12 mouse cellular contexts compared by ENCODE assay signal in genomic region chr19:9922228-9922627, GRCm38 (mm10). TPM values are rescaled to one million over a fixed set of nuclear protein-coding genes. Genes with fewer than 3 reads are reported as not detected.
DNase-seq lines count a peak whose midpoint lies in the region; ATAC-seq lines count a peak whose summit lies in the region.
"Had no signal": no experiment of that assay in that cellular context is flagged by ENCODE, and none has a peak within 500 bp of the region (broad histone marks: within the 10 kb centered on the region; RNA-seq: fewer than 3 reads in every experiment).

No protein-coding gene starts in this region.

- no peak overlapping the region for H3K4me3 ChIP-seq in forebrain, embryonic 11.5 days (ENCODE audit: low read depth, low read length)
- H3K4me3 ChIP-seq in forebrain, embryonic 10.5 days: no peak overlapping the region
- H3K4me3 ChIP-seq: stomach, embryonic 15.5 days had no signal

- H3K4me1 ChIP-seq in forebrain, embryonic 11.5 days (replicated peaks; ENCODE audit: control insufficient read depth, insufficient read depth, low read length): peaks cover 5% of the 10 kb centered on the region; the same call in 1 of the 2 replicates
- H3K4me1 ChIP-seq in forebrain, embryonic 10.5 days: peaks cover 41% of the 10 kb centered on the region

- no peak for DNase-seq in forebrain, embryonic 11.5 days (ENCODE audit: low spot score)
- DNase-seq in forebrain, embryonic 10.5 days (ENCODE audit: extremely low spot score, low spot score): no peak
- peak; percentile 29 for DNase-seq in ZHBTc4 (ENCODE audit: low read depth, low spot score)
- peak; percentile 41 to 70 for DNase-seq in frontal cortex, postnatal 10 days (ENCODE audit: low spot score in 2 of 2)
- peak; percentile 76 to 91 for DNase-seq in left cerebral cortex, postnatal 25 days (ENCODE audit: low spot score in 2 of 2)
- no peak for DNase-seq in cerebellum, postnatal 36 days
- DNase-seq in ovary, postnatal 36 days (ENCODE audit: low spot score): no peak
- DNase-seq: adrenal gland, adult 8-10 months; kidney, postnatal 10 days had no signal

- no peaks in the 10 kb centered on the region for H3K36me3 ChIP-seq in forebrain, embryonic 11.5 days (ENCODE audit: control insufficient read depth, insufficient read depth, low read length)
- H3K36me3 ChIP-seq in forebrain, embryonic 10.5 days (replicated peaks): no peaks in the 10 kb centered on the region
- H3K36me3 ChIP-seq: stomach, embryonic 15.5 days had no signal

- H3K9me3 ChIP-seq in forebrain, embryonic 11.5 days (ENCODE audit: control insufficient read depth, low read length): no peaks in the 10 kb centered on the region
- H3K9me3 ChIP-seq in forebrain, embryonic 10.5 days: no peaks in the 10 kb centered on the region
- H3K9me3 ChIP-seq: stomach, embryonic 15.5 days had no signal

- H3K4me2 ChIP-seq in forebrain, embryonic 11.5 days (ENCODE audit: low read depth, low read length, severe bottlenecking): no peak overlapping the region
- H3K4me2 ChIP-seq: stomach, embryonic 15.5 days had no signal

- H3K27ac ChIP-seq in forebrain, embryonic 11.5 days (ENCODE audit: low read depth, low read length): no peak overlapping the region
- H3K27ac ChIP-seq in forebrain, embryonic 10.5 days: no peak overlapping the region
- H3K27ac ChIP-seq: stomach, embryonic 15.5 days had no signal

- ATAC-seq in forebrain, embryonic 11.5 days (replicated peaks; ENCODE audit: low FRiP score): 0 out of 2 replicates have a peak, but pooled peaks have one; percentile 30
- ATAC-seq in inflammation-experienced regulatory T-cells, adult 6 months: no peak
- ATAC-seq: CD4-positive, CD25-positive, alpha-beta regulatory T cell, adult 4 months had no signal

- 31% methylated on average over 2 of the region's 2 CpGs for WGBS in forebrain, embryonic 11.5 days
- WGBS in forebrain, embryonic 10.5 days: 40% methylated on average over 2 of the region's 2 CpGs

- H3K9ac ChIP-seq in forebrain, embryonic 11.5 days (ENCODE audit: low read length): no peak overlapping the region
- H3K9ac ChIP-seq: stomach, embryonic 15.5 days had no signal

- intact Hi-C loops in left cerebral cortex, postnatal 25 days (cut with DNase I): loop anchor here (1.0 to 5.0 kb wide), 2 partner anchors 61 to 260 kb away; partner anchors contain the start of gene Fads1

- H3K27me3 ChIP-seq in forebrain, embryonic 11.5 days (ENCODE audit: control insufficient read depth, insufficient read depth, low read length): no peaks in the 10 kb centered on the region
- H3K27me3 ChIP-seq in forebrain, embryonic 10.5 days (ENCODE audit: poor library complexity, severe bottlenecking): no peaks in the 10 kb centered on the region
- H3K27me3 ChIP-seq: stomach, embryonic 15.5 days had no signal

RNA-seq across cellular contexts. Expression of gene Incenp, which starts 22.9 kb away (rescaled TPM):
- 128 and 133 TPM in 2 replicates for polyA plus RNA-seq in forebrain, embryonic 11.5 days (2014; fragmentation: Nextera tagmentation; extraction: Ambion mirVana)
- 169 and 178 TPM in 2 replicates for polyA plus RNA-seq in forebrain, embryonic 10.5 days (2016; fragmentation: Nextera tagmentation; extraction: Ambion mirVana)
- total RNA-seq in left cerebral cortex, postnatal 25 days (2021): 10 to 100 TPM; 22.0 to 23.3 TPM
- polyA plus RNA-seq in inflammation-experienced regulatory T-cells, adult 6 months (2017; shearing (Covaris generic)): 10 to 100 TPM; 11.4 to 57.7 (median 18.4) TPM

RNA-seq across cellular contexts. Expression of gene Fth1, which starts 58.2 kb away (rescaled TPM):
- polyA plus RNA-seq in forebrain, embryonic 11.5 days (2014; fragmentation: Nextera tagmentation; extraction: Ambion mirVana): 1,254 and 1,333 TPM in 2 replicates
- 1,226 and 1,339 TPM in 2 replicates for polyA plus RNA-seq in forebrain, embryonic 10.5 days (2016; fragmentation: Nextera tagmentation; extraction: Ambion mirVana)
- 1,000 to 10,000 TPM; 2,053 to 2,068 TPM for total RNA-seq in left cerebral cortex, postnatal 25 days (2021)
- polyA plus RNA-seq in inflammation-experienced regulatory T-cells, adult 6 months (2017; shearing (Covaris generic)): 1,000 to 10,000 TPM; 1,678 to 2,599 (median 2,226) TPM

Comparison
In these comparisons a context has a peak if more than half of its experiments do, and no peak if none do; other contexts are left out.
1. DNase-seq: peak in ZHBTc4 (single experiment), frontal cortex, postnatal 10 days (2 of 2) and left cerebral cortex, postnatal 25 days (2 of 2); none in forebrain, embryonic 11.5 days (single experiment), forebrain, embryonic 10.5 days (single experiment), cerebellum, postnatal 36 days (0 of 2) and ovary, postnatal 36 days (single experiment).